Mouse (Mus musculus): ENCODE results near the gene Uba52. TPM values are rescaled to one million over a fixed set of nuclear protein-coding genes. Genes with fewer than 3 reads are reported as not detected.

The Uba52 gene
- total and polyA plus RNA-seq, 3 experiments, result 626 to 1,595 (median 1,480) TPM

DNA sequence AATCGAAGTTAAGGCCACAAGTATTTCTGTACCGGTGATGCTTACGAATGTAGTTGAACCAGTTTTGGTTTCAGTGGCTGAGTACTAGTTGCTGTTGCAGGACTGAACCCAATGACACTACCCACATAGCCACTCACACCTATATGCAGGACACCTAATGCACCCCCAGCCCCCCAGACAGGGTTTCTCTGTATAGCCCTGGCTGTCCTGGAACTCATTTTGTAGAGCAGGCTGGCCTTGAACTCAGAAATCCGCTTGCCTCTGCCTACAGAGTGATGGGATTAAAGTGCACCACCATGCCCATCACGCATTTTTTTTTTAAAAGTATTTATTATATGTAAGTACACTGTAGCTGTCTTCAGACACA lies 3.6 kb downstream of the Uba52 start:
- no peak overlapping the region for H3K4me3 ChIP-seq
- no peak for DNase-seq
- H3K4me1 ChIP-seq (ENCODE audit: control insufficient read depth, insufficient read depth, low read length), result peaks cover 15% of the 10 kb centered on the region
- intact Hi-C loops (cut with DNase I), result loop anchor here (2.0 kb wide), 1 partner anchor 78 kb away; no protein-coding TSS in a partner anchor
- H3K27me3 ChIP-seq (ENCODE audit: control insufficient read depth, insufficient read depth, low read length), result no peaks in the 10 kb centered on the region
- TF ChIP-seq POLR2A (IDR thresholded peaks at IDR 0.05; ENCODE audit: insufficient read depth, low read depth, low read length) (no peak; the same call in 1 of the 2 replicates), CTCF (IDR thresholded peaks at IDR 0.05) (no peak), EP300 (IDR thresholded peaks at IDR 0.05; ENCODE audit: insufficient read depth, low read depth, low read length) (no peak)
- H3K36me3 ChIP-seq (ENCODE audit: control insufficient read depth, insufficient read depth, low read length), result peaks cover 2% of the 10 kb centered on the region; the same call in 1 of the 2 replicates
- 75% methylated on average over 5 of the region's 5 CpGs for WGBS
- H3K9ac ChIP-seq (ENCODE audit: low read depth, low read length), result no peak overlapping the region
- no peak overlapping the region for H3K27ac ChIP-seq
- peaks cover 3% of the 10 kb centered on the region for H3K79me2 ChIP-seq (replicated peaks; ENCODE audit: control insufficient read depth, insufficient read depth, low read length)

GRCm38 (mm10) chr8:70506328-70507026 lies 4.1 kb downstream of the Uba52 start, which contains the start of gene Rex1bd:
Gene Rex1bd, minus strand, starts transcription at chr8:70506752.
- H3K4me1 ChIP-seq (ENCODE audit: control insufficient read depth, insufficient read depth, low read length), result peaks cover 15% of the 10 kb centered on the region
- intact Hi-C loops (cut with DNase I), result loop anchor here (2.0 kb wide), 1 partner anchor 78 kb away; no protein-coding TSS in a partner anchor
- WGBS, result 4% methylated on average over 40 of the region's 40 CpGs

DNA sequence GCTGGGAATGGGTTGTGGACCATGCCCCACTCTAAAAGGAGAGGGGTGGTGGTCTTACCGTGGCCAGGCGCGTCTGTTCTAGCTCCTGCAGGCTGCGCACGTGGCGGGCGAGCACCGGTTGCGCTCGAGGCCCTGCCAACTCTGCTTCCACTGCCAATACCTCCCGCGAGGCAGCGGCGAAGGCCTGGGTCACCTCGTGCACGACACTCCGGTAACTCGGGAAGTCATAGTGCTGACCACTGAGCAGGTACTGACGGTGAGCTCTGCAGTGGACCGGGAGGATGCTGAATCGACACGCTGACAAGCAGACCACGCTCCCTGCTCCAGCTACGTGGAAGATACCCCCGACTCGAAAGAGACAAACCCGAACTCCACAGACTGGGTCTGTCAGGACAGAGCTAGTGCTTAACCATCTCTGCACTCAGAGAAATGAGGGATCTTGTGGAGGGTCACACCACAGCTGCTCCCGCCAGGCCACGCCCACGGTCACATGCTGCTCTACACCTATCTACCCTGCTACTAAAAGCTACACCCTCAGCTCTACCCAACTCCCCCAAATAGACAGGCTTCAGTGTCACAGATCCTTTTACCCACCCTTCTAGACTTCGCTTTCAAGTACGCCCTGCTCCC lies 4.8 kb downstream of the Uba52 start:
- no peaks in the 10 kb centered on the region for H3K27me3 ChIP-seq (ENCODE audit: control insufficient read depth, insufficient read depth, low read length)
- WGBS, result 32% methylated on average over 32 of the region's 32 CpGs
- H3K4me1 ChIP-seq (ENCODE audit: control insufficient read depth, insufficient read depth, low read length), result peaks cover 15% of the 10 kb centered on the region
- no peak for DNase-seq
- H3K27ac ChIP-seq, result peak overlapping the region; percentile 94
- H3K9ac ChIP-seq (ENCODE audit: low read depth, low read length), result peak overlapping the region; percentile 34
- H3K36me3 ChIP-seq (ENCODE audit: control insufficient read depth, insufficient read depth, low read length), result peaks cover 2% of the 10 kb centered on the region; the same call in 1 of the 2 replicates
- peaks cover 3% of the 10 kb centered on the region for H3K79me2 ChIP-seq (replicated peaks; ENCODE audit: control insufficient read depth, insufficient read depth, low read length)
- peak overlapping the region; percentile 75 for H3K4me3 ChIP-seq
- TF ChIP-seq EP300 (IDR thresholded peaks at IDR 0.05; ENCODE audit: insufficient read depth, low read depth, low read length) (0 out of 2 replicates have a peak, but pooled peaks have one; percentile 21), CTCF (IDR thresholded peaks at IDR 0.05) (no peak), POLR2A (IDR thresholded peaks at IDR 0.05; ENCODE audit: insufficient read depth, low read depth, low read length) (no peak)
- intact Hi-C loops (cut with DNase I), result loop anchor here (2.0 kb wide), 1 partner anchor 79 kb away; no protein-coding TSS in a partner anchor

More at GRCm38 (mm10) chr8:70506328-70507026, 4.1 kb downstream of the Uba52 start, which contains the start of gene Rex1bd:
- TF ChIP-seq EP300 (IDR thresholded peaks at IDR 0.05; ENCODE audit: insufficient read depth, low read depth, low read length) (0 out of 2 replicates have a peak, but pooled peaks have one; percentile 51), POLR2A (IDR thresholded peaks at IDR 0.05; ENCODE audit: insufficient read depth, low read depth, low read length) (peak; percentile 47), CTCF (IDR thresholded peaks at IDR 0.05) (peak; percentile 82)
- H3K36me3 ChIP-seq (ENCODE audit: control insufficient read depth, insufficient read depth, low read length), result peaks cover 2% of the 10 kb centered on the region; the same call in 1 of the 2 replicates
- H3K9ac ChIP-seq (ENCODE audit: low read depth, low read length), result peak within 1 kb of the TSS; percentile 94
- peak within 1 kb of the TSS; percentile 75 for H3K4me3 ChIP-seq
- DNase-seq, result peak; percentile 96
- H3K79me2 ChIP-seq (replicated peaks; ENCODE audit: control insufficient read depth, insufficient read depth, low read length), result peaks cover 3% of the 10 kb centered on the region
- H3K27me3 ChIP-seq (ENCODE audit: control insufficient read depth, insufficient read depth, low read length), result no peaks in the 10 kb centered on the region
- H3K27ac ChIP-seq, result peak within 1 kb of the TSS; percentile 94

DNA sequence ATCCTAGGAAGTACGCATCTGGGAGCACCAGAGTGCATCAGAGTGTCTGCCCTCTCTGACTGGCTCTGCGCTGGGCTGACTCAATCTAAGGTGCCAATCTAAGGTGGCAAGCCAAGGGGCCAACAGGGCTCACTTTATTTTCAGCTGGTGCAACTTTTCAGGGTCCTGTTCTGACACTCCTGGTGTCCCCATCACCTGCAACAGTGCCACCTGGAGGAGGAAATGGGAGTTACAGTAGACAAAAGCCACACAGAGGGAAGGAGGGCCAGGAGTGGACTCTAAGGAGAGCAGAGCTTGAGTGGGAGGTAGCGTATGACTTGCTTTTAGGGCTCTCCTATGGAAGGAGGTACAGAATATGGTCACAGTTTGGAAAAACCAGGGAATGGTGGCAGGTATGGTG lies 5.8 kb downstream of the Uba52 start:
- H3K4me1 ChIP-seq (ENCODE audit: control insufficient read depth, insufficient read depth, low read length), result peaks cover 15% of the 10 kb centered on the region
- 87% methylated on average over 3 of the region's 3 CpGs for WGBS
- H3K27me3 ChIP-seq (ENCODE audit: control insufficient read depth, insufficient read depth, low read length), result peaks cover 1% of the 10 kb centered on the region; the same call in 1 of the 2 replicates
- H3K9ac ChIP-seq (ENCODE audit: low read depth, low read length), result no peak overlapping the region
- no peak overlapping the region; the same call in 1 of the 2 replicates for H3K27ac ChIP-seq
- DNase-seq, result peak; percentile 59 to 73
- H3K36me3 ChIP-seq (ENCODE audit: control insufficient read depth, insufficient read depth, low read length), result peaks cover 2% of the 10 kb centered on the region; the same call in 1 of the 2 replicates
- H3K4me3 ChIP-seq, result no peak overlapping the region
- intact Hi-C loops (cut with DNase I), result no loop called here
- H3K79me2 ChIP-seq (replicated peaks; ENCODE audit: control insufficient read depth, insufficient read depth, low read length), result peaks cover 3% of the 10 kb centered on the region
- TF ChIP-seq CTCF (IDR thresholded peaks at IDR 0.05) (peak; percentile 96), POLR2A (IDR thresholded peaks at IDR 0.05; ENCODE audit: insufficient read depth, low read depth, low read length) (no peak), EP300 (IDR thresholded peaks at IDR 0.05; ENCODE audit: insufficient read depth, low read depth, low read length) (0 out of 2 replicates have a peak, but pooled peaks have one; percentile 19)

DNA sequence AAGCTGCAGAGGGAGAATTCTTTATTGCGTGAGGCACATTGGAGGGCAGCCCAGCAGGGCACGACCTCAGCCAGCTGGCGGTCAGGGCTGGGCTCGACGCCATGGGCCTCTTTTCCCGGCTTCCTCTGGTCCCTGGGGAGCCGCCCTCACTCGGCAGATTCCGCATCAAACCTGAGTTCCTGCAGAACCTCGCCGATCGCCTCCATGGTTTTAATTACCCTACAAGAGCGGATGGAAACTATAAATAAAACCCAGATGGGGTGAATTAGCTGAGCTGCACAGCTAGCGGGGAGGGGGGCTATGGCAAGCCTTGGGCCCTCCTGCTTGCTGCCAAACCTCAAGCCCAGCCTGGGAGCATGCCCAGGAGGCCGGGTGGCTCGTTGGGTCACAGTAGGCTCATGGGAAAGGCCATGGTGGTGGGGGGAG lies 6.3 kb downstream of the Uba52 start:
- 0 out of 2 replicates have a peak, but pooled peaks cover 1% of the 10 kb centered on the region for H3K79me2 ChIP-seq (replicated peaks; ENCODE audit: control insufficient read depth, insufficient read depth, low read length)
- peak; percentile 79 to 82 for DNase-seq
- H3K27ac ChIP-seq, result peak overlapping the region; percentile 1; the same call in 1 of the 2 replicates
- WGBS, result 17% methylated on average over 16 of the region's 16 CpGs
- TF ChIP-seq POLR2A (IDR thresholded peaks at IDR 0.05; ENCODE audit: insufficient read depth, low read depth, low read length) (no peak), CTCF (IDR thresholded peaks at IDR 0.05) (no peak), EP300 (IDR thresholded peaks at IDR 0.05; ENCODE audit: insufficient read depth, low read depth, low read length) (0 out of 2 replicates have a peak, but pooled peaks have one; percentile 22)
- peaks cover 1% of the 10 kb centered on the region; the same call in 1 of the 2 replicates for H3K27me3 ChIP-seq (ENCODE audit: control insufficient read depth, insufficient read depth, low read length)
- H3K36me3 ChIP-seq (ENCODE audit: control insufficient read depth, insufficient read depth, low read length), result peaks cover 2% of the 10 kb centered on the region; the same call in 1 of the 2 replicates
- intact Hi-C loops (cut with DNase I), result no loop called here
- peaks cover 14% of the 10 kb centered on the region for H3K4me1 ChIP-seq (ENCODE audit: control insufficient read depth, insufficient read depth, low read length)
- H3K4me3 ChIP-seq, result no peak overlapping the region
- no peak overlapping the region for H3K9ac ChIP-seq (ENCODE audit: low read depth, low read length)
